In the genomic region with DNA sequence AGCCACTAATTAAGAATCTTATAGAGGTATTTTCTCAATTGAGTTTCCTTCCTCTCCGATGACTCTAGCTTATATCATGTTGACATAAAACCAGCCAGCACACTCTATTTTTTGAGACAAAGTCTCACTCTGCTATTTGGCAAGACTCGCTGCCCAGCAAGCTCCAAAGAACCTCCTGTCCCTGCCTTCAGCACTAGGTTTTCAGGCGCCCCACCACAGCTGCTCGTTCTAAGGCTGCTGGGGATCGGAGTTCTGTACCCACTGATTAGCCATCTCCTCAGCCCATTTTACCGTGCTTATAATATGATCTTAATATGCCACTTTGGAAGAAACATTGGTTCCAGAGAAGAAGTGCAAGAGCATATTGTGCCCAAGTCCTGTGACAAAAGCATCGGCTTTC, we compare ENCODE assay signal across 21 mouse cellular contexts.
"Had no signal": no experiment of that assay in that cellular context is flagged by ENCODE, and none has a peak within 500 bp of the region (broad histone marks: within the 10 kb centered on the region; RNA-seq: fewer than 3 reads in every experiment).

No protein-coding gene starts in this region.

- ATAC-seq: midbrain, embryonic 16.5 days had no signal

- DNase-seq: lung, embryonic 14.5 days; lung, postnatal 14 days; lung, postnatal 36 days; midbrain, embryonic 14.5 days; retina, postnatal 1 day; right cerebral cortex, adult 18-20 months; right cerebral cortex, postnatal 25 days; right cerebral cortex, postnatal 4 days; spleen, adult 18-20 months; thymus, adult 18-20 months; thymus, postnatal 14 days; thymus, postnatal 36 days had no signal

- H3K4me2 ChIP-seq: lung, embryonic 14.5 days; midbrain, embryonic 12.5 days; neural tube, embryonic 13.5 days; neural tube, embryonic 15.5 days had no signal

- H3K36me3 ChIP-seq: midbrain, embryonic 10.5 days; midbrain, embryonic 12.5 days; neural tube, embryonic 13.5 days; neural tube, embryonic 15.5 days had no signal

- H3K9ac ChIP-seq: liver, embryonic 14.5 days; lung, embryonic 14.5 days; midbrain, embryonic 12.5 days; neural tube, embryonic 13.5 days; neural tube, embryonic 15.5 days had no signal

- H3K27ac ChIP-seq: liver, embryonic 14.5 days; macrophage; midbrain, embryonic 10.5 days; midbrain, embryonic 12.5 days; neural tube, embryonic 13.5 days; neural tube, embryonic 15.5 days had no signal

- H3K4me1 ChIP-seq: midbrain, embryonic 10.5 days; midbrain, embryonic 12.5 days; neural tube, embryonic 13.5 days; neural tube, embryonic 15.5 days had no signal

- H3K4me3 ChIP-seq: megakaryocyte, embryonic 14.5 days; midbrain, embryonic 10.5 days; midbrain, embryonic 12.5 days; myocyte; neural tube, embryonic 13.5 days; neural tube, embryonic 15.5 days had no signal

- H3K9me3 ChIP-seq: megakaryocyte, embryonic 14.5 days; midbrain, embryonic 10.5 days; midbrain, embryonic 12.5 days; neural tube, embryonic 13.5 days; neural tube, embryonic 15.5 days had no signal

- H3K27me3 ChIP-seq: megakaryocyte, embryonic 14.5 days; midbrain, embryonic 12.5 days; neural tube, embryonic 13.5 days; neural tube, embryonic 15.5 days had no signal
